ENCODE assay signal across 8 mouse cellular contexts in genomic region chr3:146769569-146769939, GRCm38 (mm10). TPM values are rescaled to one million over a fixed set of nuclear protein-coding genes. Genes with fewer than 3 reads are reported as not detected.
DNase-seq lines count a peak whose midpoint lies in the region; ATAC-seq and TF ChIP-seq lines count a peak whose summit lies in the region.
"Had no signal": no experiment of that assay in that cellular context is flagged by ENCODE, and none has a peak within 500 bp of the region (broad histone marks: within the 10 kb centered on the region; RNA-seq: fewer than 3 reads in every experiment).

No protein-coding gene starts in this region.

- peak overlapping the region; percentile 96 for H3K27ac ChIP-seq in left cerebral cortex, adult 2 months
- peak overlapping the region; percentile 96 for H3K27ac ChIP-seq in forebrain, postnatal 0 days (ENCODE audit: low read depth, low read length)
- no peak overlapping the region for H3K27ac ChIP-seq in liver, embryonic 15.5 days (replicated peaks)
- no peak overlapping the region for H3K27ac ChIP-seq in stomach, embryonic 15.5 days

- TF ChIP-seq CTCF in left cerebral cortex, adult 2 months (IDR thresholded peaks at IDR 0.05) = no peak
- no peak for TF ChIP-seq CTCF in forebrain, postnatal 0 days (IDR thresholded peaks at IDR 0.05; ENCODE audit: low read depth)

- no peaks in the 10 kb centered on the region for H3K27me3 ChIP-seq in forebrain, postnatal 0 days (ENCODE audit: insufficient read depth, low read length)
- H3K27me3 ChIP-seq in liver, embryonic 15.5 days = no peaks in the 10 kb centered on the region
- H3K27me3 ChIP-seq in stomach, embryonic 15.5 days (replicated peaks) = no peaks in the 10 kb centered on the region
- H3K27me3 ChIP-seq: megakaryocyte, embryonic 14.5 days had no signal

- no peaks in the 10 kb centered on the region for H3K9me3 ChIP-seq in forebrain, postnatal 0 days (ENCODE audit: low read length)
- no peaks in the 10 kb centered on the region for H3K9me3 ChIP-seq in liver, embryonic 15.5 days (replicated peaks)
- H3K9me3 ChIP-seq in stomach, embryonic 15.5 days = no peaks in the 10 kb centered on the region
- H3K9me3 ChIP-seq: megakaryocyte, embryonic 14.5 days had no signal

- H3K4me1 ChIP-seq in forebrain, postnatal 0 days (ENCODE audit: insufficient read depth) = peaks cover 22% of the 10 kb centered on the region; the same call in 1 of the 2 replicates
- H3K4me1 ChIP-seq in liver, embryonic 15.5 days (replicated peaks) = peaks cover 39% of the 10 kb centered on the region
- H3K4me1 ChIP-seq in stomach, embryonic 15.5 days = peaks cover 4% of the 10 kb centered on the region

- H3K4me3 ChIP-seq in left cerebral cortex, adult 2 months = peak overlapping the region; percentile 62
- peak overlapping the region; percentile 50 for H3K4me3 ChIP-seq in forebrain, postnatal 0 days (ENCODE audit: low read depth, low read length)
- 0 out of 2 replicates have a peak overlapping the region, but pooled peaks have one; percentile 4 for H3K4me3 ChIP-seq in liver, embryonic 15.5 days (replicated peaks)
- no peak overlapping the region for H3K4me3 ChIP-seq in stomach, embryonic 15.5 days (replicated peaks)

- peak overlapping the region; percentile 58 for H3K4me2 ChIP-seq in forebrain, postnatal 0 days (ENCODE audit: low read depth)
- peak overlapping the region; percentile 32; the same call in 1 of the 2 replicates for H3K4me2 ChIP-seq in liver, embryonic 15.5 days
- peak overlapping the region; percentile 34 for H3K4me2 ChIP-seq in stomach, embryonic 15.5 days

- no peaks in the 10 kb centered on the region for H3K36me3 ChIP-seq in forebrain, postnatal 0 days (ENCODE audit: insufficient read depth)
- no peaks in the 10 kb centered on the region; the same call in 1 of the 2 replicates for H3K36me3 ChIP-seq in liver, embryonic 15.5 days (replicated peaks)
- no peaks in the 10 kb centered on the region for H3K36me3 ChIP-seq in stomach, embryonic 15.5 days

- intact Hi-C loops in left cerebral cortex, adult 2 months (cut with DNase I) = loop anchor here (2.0 to 5.0 kb wide), 3 partner anchors 82 to 202 kb away; partner anchors contain the start of gene Samd13

- ATAC-seq in forebrain, postnatal 0 days = peak; percentile 28; the same call in 1 of the 2 replicates
- no peak for ATAC-seq in liver, embryonic 15.5 days (ENCODE audit: insufficient read depth)
- no peak for ATAC-seq in stomach, embryonic 15.5 days (ENCODE audit: insufficient read depth, low FRiP score, low read depth)

- WGBS in forebrain, postnatal 0 days = 4% methylated on average over 2 of the region's 2 CpGs
- WGBS in liver, embryonic 15.5 days (ENCODE audit: insufficient replicate concordance) = 56% methylated on average over 2 of the region's 2 CpGs
- WGBS in stomach, embryonic 15.5 days = 33% methylated on average over 2 of the region's 2 CpGs

- no peak for DNase-seq in left cerebral cortex, adult 2 months (ENCODE audit: extremely low spot score in 1 of 2, low spot score in 2 of 2)
- DNase-seq in left cerebral cortex, adult 18-20 months (ENCODE audit: low spot score in 2 of 2) = no peak
- DNase-seq in forebrain, postnatal 0 days = no peak
- DNase-seq in adrenal gland, adult 18-20 months (ENCODE audit: low spot score in 2 of 2) = no peak
- DNase-seq in retina, postnatal 1 day = no peak

- peak overlapping the region; percentile 73 for H3K9ac ChIP-seq in forebrain, postnatal 0 days
- H3K9ac ChIP-seq in liver, embryonic 15.5 days = no peak overlapping the region
- no peak overlapping the region for H3K9ac ChIP-seq in stomach, embryonic 15.5 days

RNA-seq across cellular contexts. Expression of gene Prkacb, which starts 43.2 kb away (rescaled TPM):
- total RNA-seq in left cerebral cortex, adult 2 months (2021) = 100 to 1,000 TPM; 425 to 476 TPM
- total RNA-seq in left cerebral cortex, adult 18-20 months (2021) = 100 to 1,000 TPM; 453 to 516 TPM
- total RNA-seq in forebrain, postnatal 0 days (2014; rRNA removed) = 320 and 369 TPM in 2 replicates
- polyA plus RNA-seq in forebrain, postnatal 0 days (2015; fragmentation: Nextera tagmentation; extraction: Ambion mirVana) = 161 and 208 TPM in 2 replicates
- 12.4 and 13.0 TPM in 2 replicates for polyA plus RNA-seq in liver, embryonic 15.5 days (2015; fragmentation: Nextera tagmentation; extraction: Ambion mirVana)
- 51.5 and 56.8 TPM in 2 replicates for polyA plus RNA-seq in stomach, embryonic 15.5 days (2015; fragmentation: Nextera tagmentation; extraction: Ambion mirVana)
- 100 to 1,000 TPM in 1 of 2 experiments, 10 to 100 TPM in 1; 99.8 to 120 TPM for total RNA-seq in adrenal gland, adult 18-20 months (2021)

Comparison
In these comparisons a context has a peak if more than half of its experiments do, and no peak if none do; other contexts are left out.
1. H3K27ac ChIP-seq: peak in left cerebral cortex, adult 2 months (single experiment) and forebrain, postnatal 0 days (single experiment); none in liver, embryonic 15.5 days (single experiment) and stomach, embryonic 15.5 days (single experiment).
2. Peak in every context shown above with its lines, with median percentiles within 50 percentile points of each other: H3K4me2 ChIP-seq.